Comparison of ENCODE assay signal across 8 mouse cellular contexts in the genomic region with DNA sequence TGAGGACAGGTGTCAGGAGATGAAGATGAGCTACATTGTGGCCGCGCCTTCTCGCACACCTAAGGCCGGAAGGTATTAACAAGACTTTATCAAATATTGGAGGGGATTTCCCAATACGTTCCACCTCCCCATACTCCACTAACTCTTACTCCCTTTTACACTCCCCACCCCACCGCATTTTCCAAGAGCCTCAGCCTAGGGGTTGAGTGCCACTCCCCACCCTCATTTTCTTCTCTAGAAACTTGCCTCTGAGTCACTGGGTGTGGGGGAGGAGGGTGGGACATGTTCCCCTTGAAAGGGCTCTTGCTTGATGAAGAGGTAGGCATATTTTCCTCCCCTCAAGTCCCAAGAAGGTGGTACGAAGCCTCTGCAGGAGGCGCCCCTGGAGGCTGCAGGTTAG. TPM values are rescaled to one million over a fixed set of nuclear protein-coding genes. Genes with fewer than 3 reads are reported as not detected.
A peak's percentile ranks its signal among the peaks of the same experiment; 100 is the strongest.
DNase-seq lines count a peak whose midpoint lies in the region; ATAC-seq and TF ChIP-seq lines count a peak whose summit lies in the region.

No protein-coding gene starts in this region.

- H3K36me3 ChIP-seq in thymus, adult 2 months (ENCODE audit: control insufficient read depth, insufficient read depth, low read length): no peaks in the 10 kb centered on the region
- peaks cover 6% of the 10 kb centered on the region; the same call in 1 of the 2 replicates for H3K36me3 ChIP-seq in forebrain, embryonic 10.5 days (replicated peaks)
- H3K36me3 ChIP-seq in liver, embryonic 14.5 days (replicated peaks; ENCODE audit: control insufficient read depth, insufficient read depth, low read depth): no peaks in the 10 kb centered on the region

- H3K9me3 ChIP-seq in forebrain, embryonic 10.5 days: no peaks in the 10 kb centered on the region
- H3K9me3 ChIP-seq in liver, embryonic 14.5 days (ENCODE audit: control insufficient read depth, low read length): no peaks in the 10 kb centered on the region

- TF ChIP-seq CTCF in thymus, adult 2 months (IDR thresholded peaks at IDR 0.05; ENCODE audit: borderline replicate concordance, control insufficient read depth, extremely low read depth, insufficient read depth, low read length, poor library complexity): no peak
- TF ChIP-seq CTCF in liver, embryonic 14.5 days (IDR thresholded peaks at IDR 0.05; ENCODE audit: low read depth): no peak
- TF ChIP-seq CTCF in olfactory bulb, adult 2 months (IDR thresholded peaks at IDR 0.05; ENCODE audit: insufficient read depth, low read depth, low read length): no peak

- peak overlapping the region; percentile 99 for H3K4me2 ChIP-seq in liver, embryonic 14.5 days (ENCODE audit: low read depth)

- no peak for TF ChIP-seq EP300 in liver, embryonic 14.5 days (IDR thresholded peaks at IDR 0.05; ENCODE audit: low read depth)

- H3K4me1 ChIP-seq in thymus, adult 2 months (replicated peaks; ENCODE audit: control insufficient read depth, insufficient read depth, low read length): peaks cover 39% of the 10 kb centered on the region
- peaks cover 63% of the 10 kb centered on the region for H3K4me1 ChIP-seq in forebrain, embryonic 10.5 days
- H3K4me1 ChIP-seq in liver, embryonic 14.5 days (replicated peaks; ENCODE audit: control insufficient read depth in 2 of 2, insufficient read depth in 2 of 2, low read length in 1 of 2): peaks cover 18 to 33% of the 10 kb centered on the region in 2 experiments
- peaks cover 23% of the 10 kb centered on the region for H3K4me1 ChIP-seq in olfactory bulb, adult 2 months (ENCODE audit: control insufficient read depth, insufficient read depth, low read length)

- intact Hi-C loops in left cerebral cortex, postnatal 14 days (cut with DNase I): no loop called here

- no peak for DNase-seq in thymus, adult 2 months
- DNase-seq in thymus, postnatal 0 days (ENCODE audit: low spot score): no peak
- no peak for DNase-seq in forebrain, embryonic 10.5 days (ENCODE audit: extremely low spot score, low spot score)
- DNase-seq in liver, embryonic 14.5 days (ENCODE audit: low read depth in 3 of 3, low spot score in 3 of 3): no peak
- DNase-seq in left cerebral cortex, postnatal 14 days (ENCODE audit: low spot score in 2 of 2): no peak
- no peak for DNase-seq in kidney, postnatal 10 days
- no peak for DNase-seq in urinary bladder, postnatal 25 days (ENCODE audit: low spot score)

- H3K27ac ChIP-seq in thymus, adult 2 months (ENCODE audit: control insufficient read depth, insufficient read depth, low read length): no peak overlapping the region
- H3K27ac ChIP-seq in forebrain, embryonic 10.5 days: no peak overlapping the region
- H3K27ac ChIP-seq in liver, embryonic 14.5 days: peak overlapping the region; percentile 73
- no peak overlapping the region for H3K27ac ChIP-seq in olfactory bulb, adult 2 months (ENCODE audit: insufficient read depth, low read depth, low read length)

- 17% methylated on average over 8 of the region's 8 CpGs for WGBS in thymus, adult 2 months
- WGBS in forebrain, embryonic 10.5 days: 30% methylated on average over 8 of the region's 8 CpGs
- 18% methylated on average over 8 of the region's 8 CpGs for WGBS in liver, embryonic 14.5 days (ENCODE audit: insufficient replicate concordance)
- 22% methylated on average over 8 of the region's 8 CpGs for WGBS in olfactory bulb, adult 2 months

- peak overlapping the region; percentile 73 for H3K9ac ChIP-seq in liver, embryonic 14.5 days (replicated peaks)

- no peak for TF ChIP-seq POLR2A in thymus, adult 2 months (IDR thresholded peaks at IDR 0.05; ENCODE audit: control insufficient read depth, extremely low read depth, insufficient read depth, low read length, poor library complexity)
- TF ChIP-seq POLR2A in olfactory bulb, adult 2 months (IDR thresholded peaks at IDR 0.05; ENCODE audit: insufficient read depth, low read depth, low read length): no peak

- no peaks in the 10 kb centered on the region for H3K27me3 ChIP-seq in thymus, adult 2 months (ENCODE audit: control insufficient read depth, insufficient read depth, low read length)
- H3K27me3 ChIP-seq in forebrain, embryonic 10.5 days (ENCODE audit: poor library complexity, severe bottlenecking): peaks cover 14% of the 10 kb centered on the region
- no peaks in the 10 kb centered on the region for H3K27me3 ChIP-seq in liver, embryonic 14.5 days (ENCODE audit: control insufficient read depth, insufficient read depth, low read length)

- H3K4me3 ChIP-seq in thymus, adult 2 months (ENCODE audit: control insufficient read depth, insufficient read depth, low read length): peak overlapping the region; percentile 75
- H3K4me3 ChIP-seq in forebrain, embryonic 10.5 days: peak overlapping the region; percentile 64
- peak overlapping the region; percentile 61 to 62 for H3K4me3 ChIP-seq in liver, embryonic 14.5 days (ENCODE audit: insufficient read depth in 1 of 2, low read depth in 2 of 2, low read length in 2 of 2)
- H3K4me3 ChIP-seq in olfactory bulb, adult 2 months (ENCODE audit: insufficient read depth, low read depth, low read length): peak overlapping the region; percentile 64

- ATAC-seq in liver, embryonic 14.5 days (ENCODE audit: insufficient read depth): no peak

RNA-seq across cellular contexts. Expression of a gene that starts 1.0 kb away (rescaled TPM):
- 76.9 and 87.4 TPM in 2 replicates for polyA plus RNA-seq in thymus, adult 2 months (2012; rRNA removed)
- polyA plus RNA-seq in thymus, postnatal 0 days (2015; fragmentation: Nextera tagmentation; extraction: Ambion mirVana): 16.1 and 17.3 TPM in 2 replicates
- 6.9 and 7.9 TPM in 2 replicates for polyA plus RNA-seq in forebrain, embryonic 10.5 days (2016; fragmentation: Nextera tagmentation; extraction: Ambion mirVana)
- polyA plus RNA-seq in liver, embryonic 14.5 days (2012; rRNA removed): 7.4 and 9.2 TPM in 2 replicates
- 6.3 and 8.1 TPM in 2 replicates for polyA plus RNA-seq in liver, embryonic 14.5 days (2014; fragmentation: Nextera tagmentation; extraction: Ambion mirVana)
- not detected in 2 replicates for polyA plus RNA-seq in olfactory bulb, adult 2 months (2012; ENCODE audit: insufficient read depth, insufficient read length, low replicate concordance, missing spikeins)
- 10 to 100 TPM in 1 of 2 experiments, 1 to 10 TPM in 1; 9.6 to 12.0 TPM for total RNA-seq in left cerebral cortex, postnatal 14 days (2021)

RNA-seq across cellular contexts. Expression of a gene that starts 26.3 kb away (rescaled TPM):
- 65.1 and 73.9 TPM in 2 replicates for polyA plus RNA-seq in thymus, adult 2 months (2012; rRNA removed)
- polyA plus RNA-seq in thymus, postnatal 0 days (2015; fragmentation: Nextera tagmentation; extraction: Ambion mirVana): 29.6 and 31.8 TPM in 2 replicates
- 83.3 and 83.4 TPM in 2 replicates for polyA plus RNA-seq in forebrain, embryonic 10.5 days (2016; fragmentation: Nextera tagmentation; extraction: Ambion mirVana)
- polyA plus RNA-seq in liver, embryonic 14.5 days (2012; rRNA removed): 8.1 and 10.0 TPM in 2 replicates
- polyA plus RNA-seq in liver, embryonic 14.5 days (2014; fragmentation: Nextera tagmentation; extraction: Ambion mirVana): 11.7 and 12.3 TPM in 2 replicates
- polyA plus RNA-seq in olfactory bulb, adult 2 months (2012; ENCODE audit: insufficient read depth, insufficient read length, low replicate concordance, missing spikeins): 114 TPM in 1 of 2 replicates, not detected in the other
- total RNA-seq in left cerebral cortex, postnatal 14 days (2021): 10 to 100 TPM; 29.1 to 31.1 TPM

RNA-seq across cellular contexts. Expression of a gene that starts 30.9 kb away (rescaled TPM):
- polyA plus RNA-seq in thymus, adult 2 months (2012; rRNA removed): 0.15 TPM in 1 of 2 replicates, not detected in the other
- 0.58 and 0.60 TPM in 2 replicates for polyA plus RNA-seq in thymus, postnatal 0 days (2015; fragmentation: Nextera tagmentation; extraction: Ambion mirVana)
- 0.26 and 0.33 TPM in 2 replicates for polyA plus RNA-seq in forebrain, embryonic 10.5 days (2016; fragmentation: Nextera tagmentation; extraction: Ambion mirVana)
- polyA plus RNA-seq in liver, embryonic 14.5 days (2012; rRNA removed): not detected in 2 replicates
- not detected in 2 replicates for polyA plus RNA-seq in liver, embryonic 14.5 days (2014; fragmentation: Nextera tagmentation; extraction: Ambion mirVana)
- polyA plus RNA-seq in olfactory bulb, adult 2 months (2012; ENCODE audit: insufficient read depth, insufficient read length, low replicate concordance, missing spikeins): not detected in 2 replicates
- total RNA-seq in left cerebral cortex, postnatal 14 days (2021): not detected

RNA-seq across cellular contexts. Expression of a gene that starts 52.3 kb away (rescaled TPM):
- polyA plus RNA-seq in thymus, adult 2 months (2012; rRNA removed): 43.6 and 45.7 TPM in 2 replicates
- 33.2 and 35.9 TPM in 2 replicates for polyA plus RNA-seq in thymus, postnatal 0 days (2015; fragmentation: Nextera tagmentation; extraction: Ambion mirVana)
- polyA plus RNA-seq in forebrain, embryonic 10.5 days (2016; fragmentation: Nextera tagmentation; extraction: Ambion mirVana): 8.3 and 10.4 TPM in 2 replicates
- 17.7 and 19.0 TPM in 2 replicates for polyA plus RNA-seq in liver, embryonic 14.5 days (2012; rRNA removed)
- polyA plus RNA-seq in liver, embryonic 14.5 days (2014; fragmentation: Nextera tagmentation; extraction: Ambion mirVana): 18.0 and 18.1 TPM in 2 replicates
- not detected in 2 replicates for polyA plus RNA-seq in olfactory bulb, adult 2 months (2012; ENCODE audit: insufficient read depth, insufficient read length, low replicate concordance, missing spikeins)
- 10 to 100 TPM; 15.8 to 18.8 TPM for total RNA-seq in left cerebral cortex, postnatal 14 days (2021)
